Mouse (Mus musculus) embryo, embryonic 11.5 days (tissue): Measurements from ENCODE around the gene R3hdm4.
A peak's percentile ranks its signal among the peaks of the same experiment; 100 is the strongest.

Source experiments
- DNase-seq: peaks from one replicate; pipeline ENCODE4 v3.0.0-alpha.2; 2012; ENCODE audit warnings: low read depth, low spot score

Gene R3hdm4

GRCm38 (mm10) chr10:79924998-79925784, 4.2 kb upstream of the R3hdm4 start:
- no peak for DNase-seq

- no peak for DNase-seq
These were observed 564 bp upstream of the R3hdm4 start for GRCm38 (mm10) chr10:79921572-79921971.

- DNase-seq, result no peak
These were observed 735 bp downstream of the R3hdm4 start for GRCm38 (mm10) chr10:79920056-79920890.

GRCm38 (mm10) chr10:79919251-79919849, 1.7 kb downstream of the R3hdm4 start:
- DNase-seq, result no peak

- no peak for DNase-seq
These were observed 2.6 kb downstream of the R3hdm4 start for GRCm38 (mm10) chr10:79918231-79919078.

GRCm38 (mm10) chr10:79917532-79918100, 3.4 kb downstream of the R3hdm4 start:
- DNase-seq, result no peak

- no peak for DNase-seq
These were observed 4.0 kb downstream of the R3hdm4 start, which contains the start of gene Kiss1r for GRCm38 (mm10) chr10:79916808-79917531. Gene Kiss1r (plus strand): TSS chr10:79916971.

- DNase-seq, result no peak
These were observed 4.9 kb downstream of the R3hdm4 start for GRCm38 (mm10) chr10:79916081-79916480.

- DNase-seq, result no peak
These were observed 5.9 kb downstream of the R3hdm4 start for GRCm38 (mm10) chr10:79914948-79915596.

GRCm38 (mm10) chr10:79914131-79914947, 6.7 kb downstream of the R3hdm4 start:
- no peak for DNase-seq

GRCm38 (mm10) chr10:79912412-79912811, 8.6 kb downstream of the R3hdm4 start:
- DNase-seq, result no peak

GRCm38 (mm10) chr10:79910556-79910955, 10.5 kb downstream of the R3hdm4 start, which contains the start of gene Gm26602:
Gene Gm26602 (plus strand): TSS chr10:79910856.
- DNase-seq, result no peak

GRCm38 (mm10) chr10:79909092-79909922, 11.7 kb downstream of the R3hdm4 start:
- no peak for DNase-seq

GRCm38 (mm10) chr10:79908167-79909091, 12.6 kb downstream of the R3hdm4 start, which contains the start of gene Med16:
Gene Med16 (minus strand): TSS chr10:79908923.
- peak; percentile 91 for DNase-seq

GRCm38 (mm10) chr10:79907415-79907814, 13.6 kb downstream of the R3hdm4 start:
- no peak for DNase-seq

- no peak for DNase-seq
These were observed 14.3 kb downstream of the R3hdm4 start for GRCm38 (mm10) chr10:79906712-79907111.

GRCm38 (mm10) chr10:79900951-79901410, 20.0 kb downstream of the R3hdm4 start:
- DNase-seq, result no peak
